Mouse (Mus musculus): ENCODE measurements around the gene Kif13a. TPM values are rescaled to one million over a fixed set of nuclear protein-coding genes. Genes with fewer than 3 reads are reported as not detected.

Gene Kif13a
- polyA plus RNA-seq, 1 experiment from 2014 or later = 13.8 TPM

DNA sequence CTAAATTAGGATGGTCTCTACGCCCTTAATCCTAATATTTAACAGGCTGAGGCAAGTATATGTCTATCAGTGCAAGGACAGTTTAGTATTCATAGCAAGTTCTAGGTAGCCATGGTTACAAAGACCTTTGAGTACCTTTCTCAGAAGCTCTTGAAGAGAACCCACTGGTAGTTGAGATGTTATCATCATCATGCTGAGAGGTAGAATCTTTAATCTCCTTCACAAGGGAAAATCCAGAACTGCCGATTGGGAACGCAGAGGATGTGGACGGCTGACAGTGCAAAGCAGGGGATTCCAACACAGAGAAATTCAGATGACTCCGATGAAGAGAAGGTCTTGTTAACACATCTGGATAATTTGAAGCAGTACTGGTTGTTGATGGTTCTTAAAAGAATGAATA lies 216.2 kb downstream of the Kif13a start:
- Histone ChIP-seq H3K4me3 (ENCODE audit: low read depth, low read length) (no peak overlapping the region), H3K4me2 (no peak overlapping the region), H3K27ac (ENCODE audit: low read depth, low read length) (no peak overlapping the region), H3K36me3 (ENCODE audit: control insufficient read depth, insufficient read depth, low read length) (peaks cover 23% of the 10 kb centered on the region), H3K9ac (ENCODE audit: low read depth, low read length) (no peak overlapping the region), H3K4me1 (replicated peaks; ENCODE audit: control insufficient read depth, insufficient read depth, low read length) (peaks cover 8% of the 10 kb centered on the region; the same call in 1 of the 2 replicates), H3K9me3 (ENCODE audit: control insufficient read depth, low read length) (no peaks in the 10 kb centered on the region), H3K27me3 (replicated peaks; ENCODE audit: control insufficient read depth, insufficient read depth, low read length) (no peaks in the 10 kb centered on the region)
- DNase-seq (ENCODE audit: low spot score) (no peak), ATAC-seq (replicated peaks; ENCODE audit: low FRiP score) (no peak)
- WGBS = 90% methylated on average over 5 of the region's 5 CpGs

DNA sequence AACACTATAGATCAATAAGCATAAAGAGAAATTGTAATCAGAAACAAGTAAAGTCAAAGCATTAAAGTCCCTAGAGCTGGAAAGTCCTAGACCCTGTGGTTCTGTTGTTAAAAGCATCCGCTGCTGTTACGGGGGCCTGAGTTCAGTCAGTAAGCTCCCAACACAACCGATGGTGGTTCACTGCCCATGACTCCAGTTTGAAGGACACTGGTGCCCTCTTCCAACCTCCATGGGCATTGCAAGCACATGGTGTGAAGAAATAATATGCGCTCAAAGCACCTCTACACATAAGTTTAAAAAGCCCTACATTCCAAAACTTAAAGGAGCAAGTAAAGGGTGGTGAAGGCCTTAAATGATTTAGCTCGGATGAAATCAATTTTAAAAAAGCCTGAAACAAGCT lies 226.5 kb downstream of the Kif13a start:
- Histone ChIP-seq H3K4me1 (replicated peaks; ENCODE audit: control insufficient read depth, insufficient read depth, low read length) (no peaks in the 10 kb centered on the region), H3K9ac (ENCODE audit: low read depth, low read length) (no peak overlapping the region), H3K9me3 (ENCODE audit: control insufficient read depth, low read length) (no peaks in the 10 kb centered on the region), H3K27me3 (replicated peaks; ENCODE audit: control insufficient read depth, insufficient read depth, low read length) (no peaks in the 10 kb centered on the region), H3K36me3 (ENCODE audit: control insufficient read depth, insufficient read depth, low read length) (peaks cover 14% of the 10 kb centered on the region; the same call in 1 of the 2 replicates), H3K27ac (ENCODE audit: low read depth, low read length) (no peak overlapping the region), H3K4me3 (ENCODE audit: low read depth, low read length) (no peak overlapping the region), H3K4me2 (no peak overlapping the region)
- WGBS = 87% methylated on average over 5 of the region's 5 CpGs
- no peak for DNase-seq (ENCODE audit: low spot score)
- no peak for ATAC-seq (replicated peaks; ENCODE audit: low FRiP score)

DNA sequence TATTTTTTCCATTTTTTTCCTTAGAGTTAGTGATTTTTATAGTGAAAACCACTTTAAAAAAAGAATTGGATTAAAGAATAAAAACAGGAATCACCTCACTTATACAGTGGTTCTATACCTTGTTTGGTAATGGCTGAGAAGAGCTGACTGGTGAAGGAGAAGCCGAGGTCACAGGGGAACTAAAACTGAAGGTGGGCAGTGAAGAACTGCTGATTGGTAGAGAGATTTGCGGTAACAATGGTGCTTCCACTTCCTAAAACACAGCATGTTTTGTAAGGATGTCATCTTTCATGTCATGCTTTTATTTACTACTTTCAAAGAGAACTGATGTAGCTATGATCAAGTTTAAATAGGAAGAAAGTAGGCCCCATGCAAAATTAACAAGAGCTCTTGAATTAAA lies 228.2 kb downstream of the Kif13a start:
- H3K4me3 ChIP-seq (ENCODE audit: low read depth, low read length) = no peak overlapping the region
- ATAC-seq (replicated peaks; ENCODE audit: low FRiP score) (no peak), DNase-seq (ENCODE audit: low spot score) (no peak)
- no peaks in the 10 kb centered on the region for H3K9me3 ChIP-seq (ENCODE audit: control insufficient read depth, low read length)
- H3K27me3 ChIP-seq (replicated peaks; ENCODE audit: control insufficient read depth, insufficient read depth, low read length) = no peaks in the 10 kb centered on the region
- no peak overlapping the region for H3K9ac ChIP-seq (ENCODE audit: low read depth, low read length)
- no peaks in the 10 kb centered on the region for H3K4me1 ChIP-seq (replicated peaks; ENCODE audit: control insufficient read depth, insufficient read depth, low read length)
- 89% methylated on average over 2 of the region's 2 CpGs for WGBS
- H3K4me2 ChIP-seq = no peak overlapping the region
- no peak overlapping the region for H3K27ac ChIP-seq (ENCODE audit: low read depth, low read length)
- H3K36me3 ChIP-seq (ENCODE audit: control insufficient read depth, insufficient read depth, low read length) = peaks cover 10% of the 10 kb centered on the region; the same call in 1 of the 2 replicates

DNA sequence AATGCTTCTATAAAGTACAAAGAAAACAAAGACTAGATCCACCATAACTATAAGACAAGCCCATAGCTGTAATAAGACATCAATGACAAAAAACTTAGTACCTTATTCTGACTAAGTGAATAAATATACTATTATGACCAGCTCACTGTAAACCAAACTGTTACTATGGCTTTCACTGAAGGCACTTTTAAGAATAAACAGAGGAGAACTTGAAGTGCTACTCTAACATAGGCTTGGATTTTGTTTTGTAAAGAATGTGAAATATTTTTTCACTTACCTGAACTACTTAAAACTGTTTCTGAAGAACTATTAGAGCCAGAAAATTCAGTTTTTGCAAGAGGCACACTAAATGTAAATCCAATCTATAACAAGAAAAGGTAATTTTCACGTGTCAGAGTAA lies 230.3 kb downstream of the Kif13a start:
- Histone ChIP-seq H3K9ac (ENCODE audit: low read depth, low read length) (no peak overlapping the region), H3K4me2 (no peak overlapping the region), H3K36me3 (ENCODE audit: control insufficient read depth, insufficient read depth, low read length) (peaks cover 12% of the 10 kb centered on the region), H3K9me3 (ENCODE audit: control insufficient read depth, low read length) (no peaks in the 10 kb centered on the region), H3K27ac (ENCODE audit: low read depth, low read length) (no peak overlapping the region), H3K27me3 (replicated peaks; ENCODE audit: control insufficient read depth, insufficient read depth, low read length) (no peaks in the 10 kb centered on the region), H3K4me3 (ENCODE audit: low read depth, low read length) (no peak overlapping the region), H3K4me1 (replicated peaks; ENCODE audit: control insufficient read depth, insufficient read depth, low read length) (no peaks in the 10 kb centered on the region)
- ATAC-seq (replicated peaks; ENCODE audit: low FRiP score) = no peak
- no peak for DNase-seq (ENCODE audit: low spot score)
- WGBS = 89% methylated on average over 1 of the region's 1 CpGs

Other genes with a start within 250 kb of the Kif13a start
- 41.6 and 42.1 TPM in 2 replicates for gene Nup153, start 201.9 kb downstream of the Kif13a start, polyA plus RNA-seq (2014; fragmentation: Nextera tagmentation; extraction: Ambion mirVana)
- 1.6 and 2.0 TPM in 2 replicates for gene Nhlrc1, start 85.0 kb upstream of the Kif13a start, polyA plus RNA-seq (2014; fragmentation: Nextera tagmentation; extraction: Ambion mirVana)
- 8.7 and 9.2 TPM in 2 replicates for gene Kdm1b, start 113.6 kb upstream of the Kif13a start, polyA plus RNA-seq (2014; fragmentation: Nextera tagmentation; extraction: Ambion mirVana)
- 14.2 and 15.9 TPM in 2 replicates for gene Tpmt, start 114.9 kb upstream of the Kif13a start, polyA plus RNA-seq (2014; fragmentation: Nextera tagmentation; extraction: Ambion mirVana)
- gene Dek, start 176.3 kb upstream of the Kif13a start, polyA plus RNA-seq (2014; fragmentation: Nextera tagmentation; extraction: Ambion mirVana) = 366 and 391 TPM in 2 replicates
- gene Rnf144b, start 192.8 kb upstream of the Kif13a start, polyA plus RNA-seq (2014; fragmentation: Nextera tagmentation; extraction: Ambion mirVana) = 0.55 and 0.90 TPM in 2 replicates

Data from liver, embryonic 11.5 days (tissue).